Mouse (Mus musculus): ENCODE measurements around the gene Psma5. TPM values are rescaled to one million over a fixed set of nuclear protein-coding genes. Genes with fewer than 3 reads are reported as not detected.

The Psma5 gene
- polyA plus RNA-seq, 1 experiment from 2014 or later, result 251 TPM

DNA sequence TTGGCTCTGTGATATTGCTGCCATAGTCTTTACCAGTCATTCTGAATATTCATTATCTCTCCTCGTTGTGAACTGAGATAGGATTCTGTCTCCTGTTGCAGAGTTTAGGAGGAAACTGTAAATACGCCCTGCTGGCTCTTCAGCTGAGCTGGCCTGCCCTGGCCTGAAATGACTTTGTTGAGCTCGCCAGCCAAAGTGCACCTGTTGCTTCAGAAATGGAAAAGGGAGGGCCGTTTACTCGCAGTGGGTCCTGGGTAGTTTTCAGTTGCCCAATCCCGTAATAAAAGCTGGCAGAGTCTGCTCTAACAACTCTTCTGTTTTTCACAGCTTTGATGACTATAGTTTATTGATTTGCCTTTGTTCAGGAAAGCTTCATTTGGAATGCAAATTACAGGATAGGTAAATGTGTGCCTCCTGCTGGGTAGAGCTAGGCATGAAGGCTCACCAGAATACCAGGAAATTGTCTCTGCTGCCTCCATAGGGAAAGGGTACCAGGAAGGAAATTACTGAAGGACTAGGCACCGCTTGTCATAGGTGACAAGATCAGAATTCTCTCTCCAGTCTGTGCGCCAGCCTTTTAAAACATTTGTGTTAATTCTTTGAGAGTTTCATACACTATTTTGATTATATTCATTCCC is 57.4 kb downstream of the Psma5 start:
- Histone ChIP-seq H3K4me2 (replicated peaks) (no peak overlapping the region), H3K9ac (no peak overlapping the region), H3K27me3 (ENCODE audit: control insufficient read depth, insufficient read depth, low read length) (no peaks in the 10 kb centered on the region), H3K4me3 (replicated peaks; ENCODE audit: low read length) (no peak overlapping the region), H3K4me1 (replicated peaks; ENCODE audit: control insufficient read depth, insufficient read depth, low read length) (no peaks in the 10 kb centered on the region), H3K9me3 (ENCODE audit: control insufficient read depth, low read length) (no peaks in the 10 kb centered on the region), H3K27ac (no peak overlapping the region), H3K36me3 (replicated peaks; ENCODE audit: control insufficient read depth, insufficient read depth) (peaks cover 21% of the 10 kb centered on the region)
- 69% methylated on average over 8 of the region's 8 CpGs for WGBS
- no peak for ATAC-seq (ENCODE audit: low FRiP score)
- DNase-seq (ENCODE audit: low spot score), result no peak

GRCm38 (mm10) chr3:108318517-108318916 is 61.8 kb downstream of the Psma5 start:
- no peak for ATAC-seq (ENCODE audit: low FRiP score)

GRCm38 (mm10) chr3:108321671-108322070 is 64.9 kb downstream of the Psma5 start:
- Histone ChIP-seq H3K9ac (no peak overlapping the region), H3K27me3 (ENCODE audit: control insufficient read depth, insufficient read depth, low read length) (no peaks in the 10 kb centered on the region), H3K27ac (no peak overlapping the region), H3K36me3 (replicated peaks; ENCODE audit: control insufficient read depth, insufficient read depth) (peaks cover 32% of the 10 kb centered on the region), H3K4me2 (replicated peaks) (no peak overlapping the region), H3K4me1 (replicated peaks; ENCODE audit: control insufficient read depth, insufficient read depth, low read length) (0 out of 2 replicates have a peak, but pooled peaks cover 3% of the 10 kb centered on the region), H3K4me3 (replicated peaks; ENCODE audit: low read length) (no peak overlapping the region), H3K9me3 (ENCODE audit: control insufficient read depth, low read length) (no peaks in the 10 kb centered on the region)
- ATAC-seq (ENCODE audit: low FRiP score), result no peak
- no peak for DNase-seq (ENCODE audit: low spot score)
- WGBS, result 72% methylated on average over 4 of the region's 4 CpGs

More at GRCm38 (mm10) chr3:108318517-108318916, 61.8 kb downstream of the Psma5 start:
- 0 out of 2 replicates have a peak, but pooled peaks cover 3% of the 10 kb centered on the region for H3K4me1 ChIP-seq (replicated peaks; ENCODE audit: control insufficient read depth, insufficient read depth, low read length)
- H3K9me3 ChIP-seq (ENCODE audit: control insufficient read depth, low read length), result no peaks in the 10 kb centered on the region
- 0 out of 2 replicates have a peak, but pooled peaks cover 7% of the 10 kb centered on the region for H3K36me3 ChIP-seq (replicated peaks; ENCODE audit: control insufficient read depth, insufficient read depth)
- WGBS, result 66% methylated on average over 2 of the region's 2 CpGs
- no peak overlapping the region for H3K4me3 ChIP-seq (replicated peaks; ENCODE audit: low read length)
- no peak overlapping the region for H3K27ac ChIP-seq
- no peak for DNase-seq (ENCODE audit: low spot score)
- no peak overlapping the region for H3K9ac ChIP-seq
- H3K27me3 ChIP-seq (ENCODE audit: control insufficient read depth, insufficient read depth, low read length), result no peaks in the 10 kb centered on the region
- no peak overlapping the region for H3K4me2 ChIP-seq (replicated peaks)

- peaks cover 37% of the 10 kb centered on the region for H3K36me3 ChIP-seq (replicated peaks; ENCODE audit: control insufficient read depth, insufficient read depth)
- H3K4me3 ChIP-seq (replicated peaks; ENCODE audit: low read length), result no peak overlapping the region
- H3K4me2 ChIP-seq (replicated peaks), result no peak overlapping the region
- no peaks in the 10 kb centered on the region for H3K9me3 ChIP-seq (ENCODE audit: control insufficient read depth, low read length)
- 92% methylated on average over 4 of the region's 4 CpGs for WGBS
- DNase-seq (ENCODE audit: low spot score), result no peak
- H3K4me1 ChIP-seq (replicated peaks; ENCODE audit: control insufficient read depth, insufficient read depth, low read length), result 0 out of 2 replicates have a peak, but pooled peaks cover 3% of the 10 kb centered on the region
- no peak overlapping the region for H3K9ac ChIP-seq
- no peak for ATAC-seq (ENCODE audit: low FRiP score)
- H3K27me3 ChIP-seq (ENCODE audit: control insufficient read depth, insufficient read depth, low read length), result no peaks in the 10 kb centered on the region
- H3K27ac ChIP-seq, result no peak overlapping the region
Measured at GRCm38 (mm10) chr3:108322136-108322535, 65.4 kb downstream of the Psma5 start.

GRCm38 (mm10) chr3:108322962-108323361 is 66.2 kb downstream of the Psma5 start:
- no peak for DNase-seq (ENCODE audit: low spot score)
- Histone ChIP-seq H3K9me3 (ENCODE audit: control insufficient read depth, low read length) (no peaks in the 10 kb centered on the region), H3K9ac (no peak overlapping the region), H3K27me3 (ENCODE audit: control insufficient read depth, insufficient read depth, low read length) (no peaks in the 10 kb centered on the region), H3K4me2 (replicated peaks) (no peak overlapping the region), H3K36me3 (replicated peaks; ENCODE audit: control insufficient read depth, insufficient read depth) (peaks cover 45% of the 10 kb centered on the region), H3K27ac (no peak overlapping the region), H3K4me1 (replicated peaks; ENCODE audit: control insufficient read depth, insufficient read depth, low read length) (0 out of 2 replicates have a peak, but pooled peaks cover 3% of the 10 kb centered on the region), H3K4me3 (replicated peaks; ENCODE audit: low read length) (no peak overlapping the region)
- no peak for ATAC-seq (ENCODE audit: low FRiP score)
- 91% methylated on average over 3 of the region's 3 CpGs for WGBS

DNA sequence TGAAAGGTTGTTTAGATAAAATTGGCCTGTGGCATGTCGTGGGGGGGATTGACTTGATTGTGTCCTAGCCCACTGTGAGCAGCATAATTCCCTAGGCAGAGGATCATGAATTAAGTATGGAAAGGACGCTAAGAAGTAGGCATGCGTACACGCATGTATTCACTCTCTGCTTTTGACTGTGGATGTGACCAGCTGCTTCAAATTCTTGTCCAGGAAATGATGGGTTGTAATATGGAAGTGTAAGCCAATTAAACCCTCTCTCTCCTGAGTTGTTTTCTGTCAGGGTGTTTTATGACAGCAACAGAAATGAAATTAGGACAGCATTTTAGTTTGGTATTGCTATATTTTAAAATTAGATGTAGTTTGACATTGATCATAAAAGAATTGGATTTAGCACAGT is 68.1 kb downstream of the Psma5 start:
- 82% methylated on average over 4 of the region's 4 CpGs for WGBS
- no peak for ATAC-seq (ENCODE audit: low FRiP score)

GRCm38 (mm10) chr3:108325521-108325920 is 68.8 kb downstream of the Psma5 start:
- peaks cover 64% of the 10 kb centered on the region for H3K36me3 ChIP-seq (replicated peaks; ENCODE audit: control insufficient read depth, insufficient read depth)
- no peak overlapping the region for H3K9ac ChIP-seq
- H3K4me1 ChIP-seq (replicated peaks; ENCODE audit: control insufficient read depth, insufficient read depth, low read length), result 0 out of 2 replicates have a peak, but pooled peaks cover 3% of the 10 kb centered on the region
- no peak overlapping the region for H3K4me3 ChIP-seq (replicated peaks; ENCODE audit: low read length)
- H3K27me3 ChIP-seq (ENCODE audit: control insufficient read depth, insufficient read depth, low read length), result no peaks in the 10 kb centered on the region
- DNase-seq (ENCODE audit: low spot score) (no peak), ATAC-seq (ENCODE audit: low FRiP score) (no peak)
- H3K9me3 ChIP-seq (ENCODE audit: control insufficient read depth, low read length), result no peaks in the 10 kb centered on the region
- no peak overlapping the region for H3K27ac ChIP-seq
- no peak overlapping the region for H3K4me2 ChIP-seq (replicated peaks)
- WGBS, result 98% methylated on average over 9 of the region's 9 CpGs

More for the DNA sequence above, 68.1 kb downstream of the Psma5 start:
- no peak overlapping the region for H3K4me2 ChIP-seq (replicated peaks)
- no peak for DNase-seq (ENCODE audit: low spot score)
- no peak overlapping the region for H3K27ac ChIP-seq
- H3K4me1 ChIP-seq (replicated peaks; ENCODE audit: control insufficient read depth, insufficient read depth, low read length), result 0 out of 2 replicates have a peak, but pooled peaks cover 3% of the 10 kb centered on the region
- H3K9me3 ChIP-seq (ENCODE audit: control insufficient read depth, low read length), result no peaks in the 10 kb centered on the region
- H3K27me3 ChIP-seq (ENCODE audit: control insufficient read depth, insufficient read depth, low read length), result no peaks in the 10 kb centered on the region
- no peak overlapping the region for H3K9ac ChIP-seq
- H3K4me3 ChIP-seq (replicated peaks; ENCODE audit: low read length), result no peak overlapping the region
- peaks cover 58% of the 10 kb centered on the region for H3K36me3 ChIP-seq (replicated peaks; ENCODE audit: control insufficient read depth, insufficient read depth)

DNA sequence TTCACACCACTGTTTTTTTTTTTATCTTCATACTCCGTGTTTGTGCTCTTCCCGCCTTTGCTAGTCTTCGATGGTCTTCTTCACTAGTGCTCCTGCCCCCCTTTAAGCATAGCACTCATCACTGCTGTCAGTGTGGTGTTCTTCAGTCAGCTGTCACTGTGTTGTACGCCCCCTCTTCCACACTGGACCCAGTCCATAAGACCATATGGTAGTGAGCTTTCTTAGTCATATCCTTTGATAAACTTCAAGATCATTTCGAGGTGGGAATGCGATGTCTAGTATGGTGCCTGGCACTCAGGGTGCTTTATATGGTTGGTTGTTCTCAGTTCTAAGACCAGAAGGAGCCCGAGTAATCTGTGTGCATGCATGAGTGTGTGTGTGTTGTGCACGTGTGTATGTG is 70.5 kb downstream of the Psma5 start:
- H3K36me3 ChIP-seq (replicated peaks; ENCODE audit: control insufficient read depth, insufficient read depth), result peaks cover 80% of the 10 kb centered on the region
- DNase-seq (ENCODE audit: low spot score), result no peak
- no peaks in the 10 kb centered on the region for H3K4me1 ChIP-seq (replicated peaks; ENCODE audit: control insufficient read depth, insufficient read depth, low read length)
- H3K4me3 ChIP-seq (replicated peaks; ENCODE audit: low read length), result no peak overlapping the region
- no peak overlapping the region for H3K9ac ChIP-seq
- ATAC-seq (ENCODE audit: low FRiP score), result no peak
- no peak overlapping the region for H3K4me2 ChIP-seq (replicated peaks)
- no peaks in the 10 kb centered on the region for H3K9me3 ChIP-seq (ENCODE audit: control insufficient read depth, low read length)
- H3K27me3 ChIP-seq (ENCODE audit: control insufficient read depth, insufficient read depth, low read length), result no peaks in the 10 kb centered on the region
- no peak overlapping the region for H3K27ac ChIP-seq
- 94% methylated on average over 8 of the region's 8 CpGs for WGBS

GRCm38 (mm10) chr3:108327916-108328315 is 71.2 kb downstream of the Psma5 start:
- no peak for DNase-seq (ENCODE audit: low spot score)
- H3K9ac ChIP-seq, result no peak overlapping the region
- 0 out of 2 replicates have a peak, but pooled peaks have one; percentile 21 for ATAC-seq (ENCODE audit: low FRiP score)
- no peak overlapping the region for H3K4me2 ChIP-seq (replicated peaks)
- 72% methylated on average over 3 of the region's 3 CpGs for WGBS
- H3K4me1 ChIP-seq (replicated peaks; ENCODE audit: control insufficient read depth, insufficient read depth, low read length), result no peaks in the 10 kb centered on the region
- 0 out of 2 replicates have a peak overlapping the region, but pooled peaks have one; percentile 23 for H3K27ac ChIP-seq
- no peaks in the 10 kb centered on the region for H3K9me3 ChIP-seq (ENCODE audit: control insufficient read depth, low read length)
- peaks cover 86% of the 10 kb centered on the region for H3K36me3 ChIP-seq (replicated peaks; ENCODE audit: control insufficient read depth, insufficient read depth)
- no peak overlapping the region for H3K4me3 ChIP-seq (replicated peaks; ENCODE audit: low read length)
- H3K27me3 ChIP-seq (ENCODE audit: control insufficient read depth, insufficient read depth, low read length), result no peaks in the 10 kb centered on the region
